Mouse (Mus musculus) spleen, adult 12 weeks (tissue): ENCODE data around the gene Them4.

Experiments used
- DNase-seq: peaks from one replicate; pipeline ENCODE4 v3.0.0; 2022; ENCODE audit warnings: low spot score

Them4 gene

DNA sequence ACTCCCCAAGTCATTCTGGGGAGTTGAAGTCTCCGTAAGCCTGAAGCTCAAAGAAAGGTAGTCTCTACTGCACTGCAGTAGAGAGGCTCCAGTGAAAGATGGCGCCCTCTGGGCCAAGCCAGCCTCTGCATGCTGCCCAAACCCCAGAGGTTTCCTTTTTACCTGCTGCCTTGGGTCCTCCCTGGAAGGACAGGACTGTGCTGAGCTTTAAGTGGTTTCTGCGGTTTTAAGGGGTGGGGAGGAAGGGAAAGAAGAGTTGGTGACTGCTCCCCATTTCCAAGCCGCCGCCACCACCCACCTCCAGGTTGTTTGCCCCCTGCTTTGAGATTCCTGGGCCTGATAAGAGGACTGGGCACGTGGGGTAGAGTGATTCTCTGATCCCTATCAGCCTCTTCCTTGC is 58.7 kb downstream of the Them4 start:
- DNase-seq: no peak

DNA sequence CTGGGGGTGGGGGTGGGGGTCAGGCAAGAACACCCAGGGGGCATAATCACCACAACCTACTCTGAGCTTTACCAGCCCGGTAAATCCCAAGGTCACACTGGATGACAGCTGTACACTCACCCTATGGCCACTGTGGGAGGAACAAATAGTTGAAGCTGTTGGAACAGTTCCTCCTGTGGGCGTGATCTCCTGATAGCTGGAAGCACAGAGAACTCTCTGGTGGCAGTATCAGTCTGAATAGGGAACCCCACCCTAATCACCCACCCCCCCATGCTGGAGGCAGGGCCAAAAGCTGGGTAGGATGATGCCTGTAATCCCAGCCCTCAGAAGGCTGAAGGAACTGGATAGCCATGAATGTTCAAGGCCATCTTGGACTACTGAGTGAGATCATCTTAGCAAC is 59.8 kb downstream of the Them4 start:
- DNase-seq: no peak

- DNase-seq: no peak
These were observed 61.7 kb downstream of the Them4 start for GRCm38 (mm10) chr3:94371637-94372036.

DNA sequence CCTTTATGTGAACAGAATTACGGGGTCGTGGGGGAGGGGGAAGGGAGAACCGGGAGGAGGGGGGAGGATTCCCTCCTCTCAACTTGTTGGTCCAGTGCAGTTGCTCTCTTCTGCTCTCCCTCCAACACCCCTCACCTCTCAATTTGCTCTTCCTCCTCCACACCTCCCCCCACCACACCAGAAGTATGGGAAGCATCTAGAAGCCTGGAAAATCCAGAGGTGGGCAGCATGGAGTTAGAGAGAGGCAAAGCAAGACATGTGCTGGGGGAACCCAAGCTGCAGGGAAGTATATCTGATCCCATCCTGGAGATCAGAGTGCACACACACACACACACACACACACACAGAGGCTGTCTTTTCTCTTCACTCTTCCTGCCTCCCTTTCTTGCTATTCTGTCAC is 62.1 kb downstream of the Them4 start:
- no peak for DNase-seq

- no peak for DNase-seq
These were observed 62.8 kb downstream of the Them4 start, which contains the start of gene Rorc for GRCm38 (mm10) chr3:94372641-94373040. TSS of gene Rorc (plus strand) at chr3:94372794.

GRCm38 (mm10) chr3:94373090-94373489 is 63.2 kb downstream of the Them4 start:
- no peak for DNase-seq

GRCm38 (mm10) chr3:94373597-94374011 is 63.7 kb downstream of the Them4 start:
- no peak for DNase-seq

- no peak for DNase-seq
These were observed 64.7 kb downstream of the Them4 start for GRCm38 (mm10) chr3:94374636-94375035.

GRCm38 (mm10) chr3:94375146-94375545 is 65.3 kb downstream of the Them4 start:
- no peak for DNase-seq

- DNase-seq: no peak
These were observed 66.0 kb downstream of the Them4 start for GRCm38 (mm10) chr3:94375861-94376260.

DNA sequence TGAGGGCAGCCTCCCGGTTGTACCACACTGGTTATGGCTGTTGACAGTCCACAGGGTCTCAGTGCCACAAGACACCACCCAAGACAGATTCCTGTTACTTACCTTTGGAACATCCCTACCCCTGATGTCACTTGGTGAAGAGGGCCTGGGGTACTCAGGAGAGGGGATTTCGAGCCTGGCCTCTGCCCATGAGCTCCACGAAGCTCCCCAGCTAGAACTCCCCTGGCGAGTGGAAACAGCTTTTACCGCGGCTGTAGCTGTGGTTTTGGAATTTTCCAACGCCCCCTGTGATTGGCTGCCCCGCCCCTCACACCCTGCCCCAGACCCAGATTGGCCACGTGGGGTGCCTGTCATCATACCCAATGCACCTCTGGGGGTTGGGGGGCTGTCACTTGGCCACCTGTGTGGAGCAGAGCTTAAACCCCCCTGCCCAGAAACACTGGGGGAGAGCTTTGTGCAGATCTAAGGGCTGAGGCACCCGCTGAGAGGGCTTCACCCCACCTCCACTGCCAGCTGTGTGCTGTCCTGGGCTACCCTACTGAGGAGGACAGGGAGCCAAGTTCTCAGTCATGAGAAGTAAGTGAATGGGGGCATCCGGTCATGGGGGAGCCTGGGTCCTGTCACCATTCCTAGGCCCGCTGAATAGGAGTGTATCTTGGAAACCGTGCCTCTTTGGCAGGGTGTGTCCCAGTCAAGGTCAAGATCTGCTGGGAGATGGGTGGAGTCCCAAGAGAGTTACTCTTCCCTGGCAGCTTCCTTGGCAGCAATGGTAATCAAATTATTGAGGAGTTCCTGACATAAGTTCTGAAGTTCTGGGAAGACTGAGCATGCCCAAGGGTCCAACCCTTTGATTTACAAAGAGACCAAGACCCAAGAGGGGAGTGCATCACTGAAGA is 67.4 kb downstream of the Them4 start:
- DNase-seq: no peak

GRCm38 (mm10) chr3:94379831-94380510 is 70.1 kb downstream of the Them4 start:
- DNase-seq: no peak
